Mouse (Mus musculus): Measurements from ENCODE around the gene Gm26602. TPM values are rescaled to one million over a fixed set of nuclear protein-coding genes. Genes with fewer than 3 reads are reported as not detected.
A peak's percentile ranks its signal among the peaks of the same experiment; 100 is the strongest.

Gene Gm26602
- polyA plus RNA-seq, 1 experiment from 2014 or later, result 7.4 TPM

DNA sequence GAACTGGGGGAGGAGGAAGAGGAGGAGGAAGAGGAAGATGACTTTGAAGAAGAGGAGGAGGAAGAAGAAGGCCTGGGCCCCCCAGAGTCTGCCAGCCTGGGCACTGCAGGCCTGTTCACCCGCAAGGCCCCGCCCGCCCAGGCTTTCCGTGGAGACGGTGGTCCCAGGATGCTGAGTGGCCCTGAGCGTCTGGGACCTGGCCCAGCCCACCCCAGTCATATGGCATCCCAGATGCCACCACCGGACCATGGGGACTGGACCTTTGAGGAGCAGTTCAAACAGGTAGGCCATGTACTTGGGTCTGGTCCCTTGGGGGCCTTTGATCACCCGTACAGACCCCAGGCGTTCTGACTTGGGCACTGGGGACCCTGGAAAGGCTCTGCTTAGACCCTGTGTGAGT lies 21.1 kb downstream of the Gm26602 start:
- Histone ChIP-seq H3K4me3 (ENCODE audit: low read depth, low read length) (no peak overlapping the region), H3K9ac (ENCODE audit: low read depth, low read length) (no peak overlapping the region), H3K4me2 (peak overlapping the region; percentile 25; the same call in 1 of the 2 replicates), H3K4me1 (replicated peaks; ENCODE audit: control insufficient read depth, insufficient read depth, low read length) (peaks cover 59% of the 10 kb centered on the region), H3K36me3 (ENCODE audit: control insufficient read depth, insufficient read depth, low read length) (peaks cover 23% of the 10 kb centered on the region), H3K9me3 (ENCODE audit: control insufficient read depth, low read length) (no peaks in the 10 kb centered on the region), H3K27ac (ENCODE audit: low read depth, low read length) (0 out of 2 replicates have a peak overlapping the region, but pooled peaks have one; percentile 11), H3K27me3 (replicated peaks; ENCODE audit: control insufficient read depth, insufficient read depth, low read length) (no peaks in the 10 kb centered on the region)
- ATAC-seq (replicated peaks; ENCODE audit: low FRiP score) (no peak), DNase-seq (ENCODE audit: low spot score) (no peak)
- WGBS, result 76% methylated on average over 9 of the region's 9 CpGs

GRCm38 (mm10) chr10:79932736-79933135 lies 22.1 kb downstream of the Gm26602 start:
- 0 out of 2 replicates have a peak overlapping the region, but pooled peaks have one; percentile 39 for H3K27ac ChIP-seq (ENCODE audit: low read depth, low read length)
- peak overlapping the region; percentile 31 for H3K4me2 ChIP-seq
- H3K9me3 ChIP-seq (ENCODE audit: control insufficient read depth, low read length), result no peaks in the 10 kb centered on the region
- 50% methylated on average over 8 of the region's 8 CpGs for WGBS
- DNase-seq (ENCODE audit: low spot score), result no peak
- H3K4me1 ChIP-seq (replicated peaks; ENCODE audit: control insufficient read depth, insufficient read depth, low read length), result peaks cover 67% of the 10 kb centered on the region
- H3K27me3 ChIP-seq (replicated peaks; ENCODE audit: control insufficient read depth, insufficient read depth, low read length), result no peaks in the 10 kb centered on the region
- H3K4me3 ChIP-seq (ENCODE audit: low read depth, low read length), result no peak overlapping the region
- H3K36me3 ChIP-seq (ENCODE audit: control insufficient read depth, insufficient read depth, low read length), result peaks cover 23% of the 10 kb centered on the region
- H3K9ac ChIP-seq (ENCODE audit: low read depth, low read length), result peak overlapping the region; percentile 35; the same call in 1 of the 2 replicates
- ATAC-seq (replicated peaks; ENCODE audit: low FRiP score), result no peak

GRCm38 (mm10) chr10:79933145-79933679 lies 22.6 kb downstream of the Gm26602 start:
- 69% methylated on average over 9 of the region's 9 CpGs for WGBS
- Histone ChIP-seq H3K27me3 (replicated peaks; ENCODE audit: control insufficient read depth, insufficient read depth, low read length) (no peaks in the 10 kb centered on the region), H3K9ac (ENCODE audit: low read depth, low read length) (0 out of 2 replicates have a peak overlapping the region, but pooled peaks have one; percentile 5), H3K27ac (ENCODE audit: low read depth, low read length) (0 out of 2 replicates have a peak overlapping the region, but pooled peaks have one; percentile 39), H3K4me3 (ENCODE audit: low read depth, low read length) (no peak overlapping the region), H3K4me2 (no peak overlapping the region), H3K36me3 (ENCODE audit: control insufficient read depth, insufficient read depth, low read length) (peaks cover 23% of the 10 kb centered on the region), H3K9me3 (ENCODE audit: control insufficient read depth, low read length) (no peaks in the 10 kb centered on the region), H3K4me1 (replicated peaks; ENCODE audit: control insufficient read depth, insufficient read depth, low read length) (peaks cover 72% of the 10 kb centered on the region)
- no peak for DNase-seq (ENCODE audit: low spot score)
- no peak for ATAC-seq (replicated peaks; ENCODE audit: low FRiP score)

GRCm38 (mm10) chr10:79933861-79934260 lies 23.2 kb downstream of the Gm26602 start:
- DNase-seq (ENCODE audit: low spot score), result no peak
- peaks cover 77% of the 10 kb centered on the region for H3K4me1 ChIP-seq (replicated peaks; ENCODE audit: control insufficient read depth, insufficient read depth, low read length)
- WGBS, result 79% methylated on average over 6 of the region's 6 CpGs
- no peak overlapping the region for H3K4me3 ChIP-seq (ENCODE audit: low read depth, low read length)
- no peak overlapping the region for H3K27ac ChIP-seq (ENCODE audit: low read depth, low read length)
- H3K4me2 ChIP-seq, result no peak overlapping the region
- no peaks in the 10 kb centered on the region for H3K9me3 ChIP-seq (ENCODE audit: control insufficient read depth, low read length)
- peaks cover 25% of the 10 kb centered on the region for H3K36me3 ChIP-seq (ENCODE audit: control insufficient read depth, insufficient read depth, low read length)
- no peaks in the 10 kb centered on the region for H3K27me3 ChIP-seq (replicated peaks; ENCODE audit: control insufficient read depth, insufficient read depth, low read length)
- no peak overlapping the region for H3K9ac ChIP-seq (ENCODE audit: low read depth, low read length)
- ATAC-seq (replicated peaks; ENCODE audit: low FRiP score), result no peak

DNA sequence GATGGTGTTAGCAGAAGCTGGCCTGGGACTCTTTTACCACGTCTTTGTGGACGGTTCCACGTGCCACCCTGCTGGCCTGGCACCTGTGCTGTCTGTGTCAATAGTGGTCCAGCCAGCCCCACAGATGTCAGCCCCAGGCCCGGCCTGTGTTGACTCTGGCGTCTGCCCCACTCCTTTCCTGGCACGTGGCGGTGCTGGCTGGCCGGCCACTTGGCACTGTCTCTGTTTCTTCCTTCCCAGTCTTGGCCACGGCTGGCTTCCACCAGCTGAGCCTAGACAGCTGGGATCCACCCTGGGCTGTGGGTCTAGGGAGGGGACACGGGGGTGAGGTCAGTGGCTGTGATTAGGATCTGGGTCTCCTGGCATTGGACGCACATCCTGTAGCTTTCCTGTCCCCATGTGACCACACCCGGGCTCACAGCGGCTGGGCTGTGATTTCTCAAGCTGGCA lies 23.6 kb downstream of the Gm26602 start:
- ATAC-seq (replicated peaks; ENCODE audit: low FRiP score), result no peak
- Histone ChIP-seq H3K27ac (ENCODE audit: low read depth, low read length) (no peak overlapping the region), H3K4me2 (no peak overlapping the region), H3K36me3 (ENCODE audit: control insufficient read depth, insufficient read depth, low read length) (peaks cover 25% of the 10 kb centered on the region), H3K9ac (ENCODE audit: low read depth, low read length) (no peak overlapping the region), H3K9me3 (ENCODE audit: control insufficient read depth, low read length) (no peaks in the 10 kb centered on the region), H3K27me3 (replicated peaks; ENCODE audit: control insufficient read depth, insufficient read depth, low read length) (no peaks in the 10 kb centered on the region), H3K4me3 (ENCODE audit: low read depth, low read length) (no peak overlapping the region), H3K4me1 (replicated peaks; ENCODE audit: control insufficient read depth, insufficient read depth, low read length) (peaks cover 76% of the 10 kb centered on the region)
- no peak for DNase-seq (ENCODE audit: low spot score)
- 74% methylated on average over 13 of the region's 13 CpGs for WGBS

DNA sequence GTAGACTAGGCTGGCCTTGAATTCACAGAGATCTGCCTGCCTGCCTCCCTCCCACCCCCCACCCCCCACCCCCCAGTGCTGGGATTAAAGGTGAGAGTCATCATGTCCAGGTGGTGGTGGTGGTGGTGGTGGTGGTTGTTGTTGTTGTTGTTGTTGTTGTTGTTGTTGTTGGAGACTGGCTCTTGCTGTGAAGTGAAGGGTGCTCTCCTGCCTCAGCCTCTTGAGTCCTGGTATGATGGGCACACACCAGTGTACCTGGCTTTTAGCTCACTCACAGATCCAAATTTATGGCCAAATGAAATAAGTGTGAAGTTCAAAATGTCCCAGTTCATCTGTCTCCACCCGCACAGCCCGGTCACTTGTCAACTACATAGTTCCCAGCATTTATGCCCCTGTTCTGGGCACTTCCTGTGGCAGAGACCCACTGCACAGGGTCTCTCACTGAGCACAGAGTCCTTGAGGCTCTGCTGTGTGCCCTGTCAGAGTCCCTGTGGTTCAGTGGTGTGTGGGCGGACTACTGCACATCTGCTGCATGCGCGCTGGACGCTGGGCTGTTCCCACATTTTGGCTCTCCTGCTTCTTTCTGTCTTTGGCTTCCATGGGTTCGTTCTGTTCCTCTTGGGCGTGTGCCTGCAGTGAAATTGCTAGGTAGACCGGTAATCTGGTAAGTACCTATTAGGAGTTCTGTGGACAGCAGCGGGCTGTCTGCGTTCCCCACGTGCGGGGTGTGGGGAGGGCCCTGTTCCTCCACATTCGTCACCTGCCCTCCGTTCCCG lies 24.3 kb downstream of the Gm26602 start:
- ATAC-seq (replicated peaks; ENCODE audit: low FRiP score) (no peak), DNase-seq (ENCODE audit: low spot score) (no peak)
- no peaks in the 10 kb centered on the region for H3K9me3 ChIP-seq (ENCODE audit: control insufficient read depth, low read length)
- 90% methylated on average over 16 of the region's 16 CpGs for WGBS
- H3K27ac ChIP-seq (ENCODE audit: low read depth, low read length), result peak overlapping the region; percentile 21; the same call in 1 of the 2 replicates
- H3K4me2 ChIP-seq, result no peak overlapping the region
- peaks cover 25% of the 10 kb centered on the region for H3K36me3 ChIP-seq (ENCODE audit: control insufficient read depth, insufficient read depth, low read length)
- H3K27me3 ChIP-seq (replicated peaks; ENCODE audit: control insufficient read depth, insufficient read depth, low read length), result no peaks in the 10 kb centered on the region
- H3K4me1 ChIP-seq (replicated peaks; ENCODE audit: control insufficient read depth, insufficient read depth, low read length), result peaks cover 76% of the 10 kb centered on the region
- no peak overlapping the region for H3K9ac ChIP-seq (ENCODE audit: low read depth, low read length)
- no peak overlapping the region for H3K4me3 ChIP-seq (ENCODE audit: low read depth, low read length)

GRCm38 (mm10) chr10:79936284-79936910 lies 25.7 kb downstream of the Gm26602 start:
- H3K4me3 ChIP-seq (ENCODE audit: low read depth, low read length), result no peak overlapping the region
- no peak for ATAC-seq (replicated peaks; ENCODE audit: low FRiP score)
- no peaks in the 10 kb centered on the region for H3K9me3 ChIP-seq (ENCODE audit: control insufficient read depth, low read length)
- peaks cover 22% of the 10 kb centered on the region for H3K36me3 ChIP-seq (ENCODE audit: control insufficient read depth, insufficient read depth, low read length)
- H3K9ac ChIP-seq (ENCODE audit: low read depth, low read length), result no peak overlapping the region
- 67% methylated on average over 10 of the region's 10 CpGs for WGBS
- H3K4me1 ChIP-seq (replicated peaks; ENCODE audit: control insufficient read depth, insufficient read depth, low read length), result peaks cover 73% of the 10 kb centered on the region
- H3K27ac ChIP-seq (ENCODE audit: low read depth, low read length), result peak overlapping the region; percentile 36; the same call in 1 of the 2 replicates
- no peaks in the 10 kb centered on the region for H3K27me3 ChIP-seq (replicated peaks; ENCODE audit: control insufficient read depth, insufficient read depth, low read length)
- DNase-seq (ENCODE audit: low spot score), result no peak
- H3K4me2 ChIP-seq, result no peak overlapping the region

DNA sequence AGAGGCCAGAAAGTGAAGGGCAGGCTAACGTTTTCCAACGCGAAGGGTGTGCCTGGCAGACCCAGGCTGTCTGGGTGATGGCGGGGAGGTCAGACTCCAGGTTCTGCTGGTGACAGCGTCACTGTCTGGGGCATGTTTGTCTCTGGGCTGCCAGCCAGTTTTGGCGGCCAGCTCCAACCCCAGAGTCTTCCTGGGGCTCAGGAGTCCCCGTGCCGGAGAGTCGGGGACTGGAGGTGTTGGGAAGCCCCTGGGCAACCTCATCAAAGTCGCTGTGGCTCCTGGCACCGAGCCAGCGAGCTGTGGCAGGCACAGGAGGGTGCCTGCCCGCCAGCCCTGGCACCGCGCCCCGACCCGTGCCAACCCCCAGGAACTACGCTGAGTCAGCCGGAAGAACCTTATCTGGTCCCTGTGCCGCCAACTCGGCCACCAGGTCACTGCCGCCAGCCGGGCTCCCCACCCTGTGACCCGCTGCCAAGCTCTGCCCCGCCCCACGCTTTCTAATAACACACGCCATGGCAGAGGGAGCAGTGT lies 26.3 kb downstream of the Gm26602 start:
- ATAC-seq (replicated peaks; ENCODE audit: low FRiP score) (0 out of 2 replicates have a peak, but pooled peaks have one; percentile 17), DNase-seq (ENCODE audit: low spot score) (no peak)
- H3K9ac ChIP-seq (ENCODE audit: low read depth, low read length), result peak overlapping the region; percentile 34; the same call in 1 of the 2 replicates
- H3K4me2 ChIP-seq, result peak overlapping the region; percentile 6; the same call in 1 of the 2 replicates
- WGBS, result 75% methylated on average over 27 of the region's 27 CpGs
- no peaks in the 10 kb centered on the region for H3K27me3 ChIP-seq (replicated peaks; ENCODE audit: control insufficient read depth, insufficient read depth, low read length)
- peak overlapping the region; percentile 36 for H3K27ac ChIP-seq (ENCODE audit: low read depth, low read length)
- no peaks in the 10 kb centered on the region for H3K9me3 ChIP-seq (ENCODE audit: control insufficient read depth, low read length)
- peaks cover 71% of the 10 kb centered on the region for H3K4me1 ChIP-seq (replicated peaks; ENCODE audit: control insufficient read depth, insufficient read depth, low read length)
- no peak overlapping the region for H3K4me3 ChIP-seq (ENCODE audit: low read depth, low read length)
- peaks cover 19% of the 10 kb centered on the region for H3K36me3 ChIP-seq (ENCODE audit: control insufficient read depth, insufficient read depth, low read length)
